ENCODE assay signal across 8 mouse cellular contexts in the genomic region with DNA sequence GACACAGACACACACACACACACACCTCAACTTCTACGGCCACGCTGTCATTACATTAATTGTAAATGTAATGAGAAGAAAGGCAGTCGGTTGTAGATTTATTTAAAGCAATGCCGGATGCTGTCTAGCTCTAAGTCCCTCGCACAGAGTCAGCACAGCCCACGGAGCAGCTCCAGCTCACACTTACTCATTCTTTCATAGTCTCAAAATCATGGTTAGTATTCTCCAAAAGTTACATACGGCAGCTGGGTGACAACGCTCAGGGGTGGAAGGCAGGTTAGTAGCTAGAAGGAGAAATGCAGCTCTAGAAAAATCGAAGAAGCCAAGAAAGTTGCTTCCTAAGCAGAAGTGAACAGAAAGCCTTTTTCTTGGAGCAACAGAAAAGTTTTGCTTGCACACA.
DNase-seq lines count a peak whose midpoint lies in the region; ATAC-seq lines count a peak whose summit lies in the region.

No protein-coding gene starts in this region.

- peak overlapping the region; percentile 55 for H3K9ac ChIP-seq in kidney, embryonic 14.5 days (ENCODE audit: low read depth, low read length)
- no peak overlapping the region for H3K9ac ChIP-seq in forebrain, embryonic 15.5 days (replicated peaks)
- 0 out of 2 replicates have a peak overlapping the region, but pooled peaks have one; percentile 20 for H3K9ac ChIP-seq in midbrain, embryonic 12.5 days (replicated peaks)

- peak overlapping the region; percentile 86 for H3K27ac ChIP-seq in kidney, embryonic 14.5 days (ENCODE audit: low read depth, low read length)
- no peak overlapping the region for H3K27ac ChIP-seq in forebrain, embryonic 15.5 days (replicated peaks)
- H3K27ac ChIP-seq in midbrain, embryonic 12.5 days (replicated peaks), result peak overlapping the region; percentile 70

- no peaks in the 10 kb centered on the region for H3K9me3 ChIP-seq in kidney, embryonic 14.5 days (ENCODE audit: control insufficient read depth, low read length)
- no peaks in the 10 kb centered on the region for H3K9me3 ChIP-seq in forebrain, embryonic 15.5 days
- H3K9me3 ChIP-seq in midbrain, embryonic 12.5 days, result no peaks in the 10 kb centered on the region

- H3K4me3 ChIP-seq in kidney, embryonic 14.5 days (ENCODE audit: low read length), result peak overlapping the region; percentile 34
- peak overlapping the region; percentile 12; the same call in 1 of the 2 replicates for H3K4me3 ChIP-seq in forebrain, embryonic 15.5 days
- H3K4me3 ChIP-seq in midbrain, embryonic 12.5 days, result peak overlapping the region; percentile 30

- no peaks in the 10 kb centered on the region for H3K27me3 ChIP-seq in kidney, embryonic 14.5 days (ENCODE audit: control insufficient read depth, insufficient read depth, low read length)
- H3K27me3 ChIP-seq in forebrain, embryonic 15.5 days, result no peaks in the 10 kb centered on the region
- peaks cover 6% of the 10 kb centered on the region; the same call in 1 of the 2 replicates for H3K27me3 ChIP-seq in midbrain, embryonic 12.5 days

- 46% methylated on average over 9 of the region's 9 CpGs for WGBS in kidney, embryonic 14.5 days
- WGBS in forebrain, embryonic 15.5 days, result 37% methylated on average over 9 of the region's 9 CpGs
- WGBS in midbrain, embryonic 12.5 days, result 46% methylated on average over 9 of the region's 9 CpGs

- DNase-seq in kidney, postnatal 10 days, result no peak
- peak; percentile 38 for DNase-seq in adipocyte (ENCODE audit: low spot score)
- no peak for DNase-seq in adrenal gland, adult 2 months
- no peak for DNase-seq in layer of hippocampus, adult 9-10 months (ENCODE audit: low spot score)

- no peak for ATAC-seq in kidney, embryonic 14.5 days (ENCODE audit: low FRiP score, low TSS enrichment)
- no peak for ATAC-seq in forebrain, embryonic 15.5 days (replicated peaks)
- ATAC-seq in midbrain, embryonic 12.5 days (ENCODE audit: low FRiP score, low read depth), result no peak
- ATAC-seq in monocyte, adult 5-6 weeks (replicated peaks; ENCODE audit: insufficient number of reproducible peaks, low FRiP score, low TSS enrichment, poor library complexity, severe bottlenecking), result no peak

- H3K4me1 ChIP-seq in kidney, embryonic 14.5 days (ENCODE audit: control insufficient read depth, insufficient read depth, low read length), result peaks cover 26% of the 10 kb centered on the region; the same call in 1 of the 2 replicates
- H3K4me1 ChIP-seq in forebrain, embryonic 15.5 days, result peaks cover 36% of the 10 kb centered on the region
- peaks cover 46% of the 10 kb centered on the region for H3K4me1 ChIP-seq in midbrain, embryonic 12.5 days

- no peaks in the 10 kb centered on the region for H3K36me3 ChIP-seq in kidney, embryonic 14.5 days (ENCODE audit: control insufficient read depth, insufficient read depth, low read length)
- no peaks in the 10 kb centered on the region for H3K36me3 ChIP-seq in forebrain, embryonic 15.5 days
- no peaks in the 10 kb centered on the region for H3K36me3 ChIP-seq in midbrain, embryonic 12.5 days

- H3K4me2 ChIP-seq in kidney, embryonic 14.5 days (replicated peaks; ENCODE audit: low read depth, low read length), result peak overlapping the region; percentile 46
- H3K4me2 ChIP-seq in forebrain, embryonic 15.5 days (replicated peaks), result peak overlapping the region; percentile 28
- H3K4me2 ChIP-seq in midbrain, embryonic 12.5 days (replicated peaks), result peak overlapping the region; percentile 53
